Mouse (Mus musculus): ENCODE results near the gene Gpr87.
A peak's percentile ranks its signal among the peaks of the same experiment; 100 is the strongest.
"Not testable (repeated sequence)": the region's sequence is repeated elsewhere in the genome, so short reads cannot be mapped to it uniquely, and the experiment has no call there.

Gpr87 gene

DNA sequence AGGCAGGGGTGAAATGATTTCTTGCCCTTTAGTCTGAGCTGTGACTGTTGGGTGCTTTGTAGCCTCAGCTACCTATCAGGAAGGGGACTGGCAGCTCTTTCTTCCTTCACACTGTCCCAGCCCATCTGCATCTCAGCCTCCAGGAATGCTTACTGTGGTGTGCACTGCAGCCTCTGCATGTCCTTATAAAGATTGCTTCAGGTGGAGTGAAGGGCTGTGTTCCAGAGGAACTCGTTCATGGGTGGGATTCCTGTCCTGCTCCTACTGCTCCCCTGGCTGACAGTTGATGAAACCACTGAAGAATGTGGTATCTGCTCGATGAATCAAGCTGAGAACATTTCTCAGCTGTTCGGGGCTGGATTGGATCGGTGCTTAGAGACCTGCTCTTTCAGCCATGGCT is 7.6 kb downstream of the Gpr87 start:
- no peak for DNase-seq (ENCODE audit: low spot score in 2 of 2)

DNA sequence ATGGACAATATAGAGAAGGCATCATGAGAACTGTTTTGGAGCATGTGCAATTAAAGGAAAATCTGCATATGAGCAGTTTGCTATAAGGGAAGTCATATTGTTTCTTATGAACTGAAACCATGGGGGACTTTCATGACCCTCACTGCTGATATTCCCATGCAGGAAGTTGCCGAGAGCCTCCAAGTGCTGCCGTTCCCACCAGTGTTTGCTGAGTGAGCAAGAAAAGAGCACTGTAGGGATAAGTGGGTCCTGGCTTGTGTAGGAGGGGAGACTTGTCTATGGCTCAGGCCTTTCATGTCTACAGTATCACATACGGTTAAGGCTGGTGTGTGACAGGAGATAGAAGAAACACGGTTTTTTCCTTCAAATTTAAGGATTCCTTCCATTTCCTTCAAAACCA is 9.2 kb downstream of the Gpr87 start:
- no peak for DNase-seq (ENCODE audit: low spot score in 2 of 2)

DNA sequence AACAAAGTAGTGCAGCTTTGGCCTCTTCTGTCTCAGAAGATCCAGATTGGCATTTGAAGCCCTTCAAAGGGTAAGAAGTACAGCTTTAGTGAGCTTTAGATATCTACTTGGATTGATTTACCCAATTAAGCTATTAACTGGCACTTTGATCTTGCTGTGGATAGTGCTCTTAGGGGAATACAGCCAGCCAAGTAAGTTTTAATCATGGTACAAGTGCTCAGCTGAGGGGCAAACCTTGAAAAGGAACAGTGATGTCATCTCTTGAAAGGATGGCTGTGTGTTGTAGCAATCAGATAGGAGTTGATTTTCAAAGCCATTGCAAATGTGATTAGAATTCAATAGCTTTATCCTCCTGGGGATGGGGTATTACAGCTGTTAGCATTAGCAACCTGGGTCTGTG is 12.8 kb downstream of the Gpr87 start:
- DNase-seq (ENCODE audit: low spot score in 2 of 2), result no peak

DNA sequence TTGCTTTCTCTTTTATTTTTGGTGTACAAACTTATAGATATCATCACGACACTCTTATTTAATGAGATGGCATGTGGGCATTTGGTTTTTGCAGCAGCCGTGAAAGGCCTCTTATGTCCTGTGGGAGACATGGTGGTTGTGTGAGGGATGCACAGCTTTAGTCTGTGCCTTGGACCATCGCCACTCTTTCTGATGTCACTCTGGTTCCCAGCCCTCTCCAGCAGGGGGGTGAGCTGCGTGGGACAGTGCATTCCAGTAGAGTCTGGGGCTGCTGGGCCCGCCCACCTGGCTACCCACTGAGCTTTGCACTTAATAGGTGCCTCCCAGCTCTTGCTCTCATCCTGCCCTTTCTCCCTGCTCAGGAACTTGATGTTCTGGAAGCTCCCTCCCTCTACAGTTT is 13.8 kb downstream of the Gpr87 start:
- DNase-seq (ENCODE audit: low spot score in 2 of 2), result no peak

DNA sequence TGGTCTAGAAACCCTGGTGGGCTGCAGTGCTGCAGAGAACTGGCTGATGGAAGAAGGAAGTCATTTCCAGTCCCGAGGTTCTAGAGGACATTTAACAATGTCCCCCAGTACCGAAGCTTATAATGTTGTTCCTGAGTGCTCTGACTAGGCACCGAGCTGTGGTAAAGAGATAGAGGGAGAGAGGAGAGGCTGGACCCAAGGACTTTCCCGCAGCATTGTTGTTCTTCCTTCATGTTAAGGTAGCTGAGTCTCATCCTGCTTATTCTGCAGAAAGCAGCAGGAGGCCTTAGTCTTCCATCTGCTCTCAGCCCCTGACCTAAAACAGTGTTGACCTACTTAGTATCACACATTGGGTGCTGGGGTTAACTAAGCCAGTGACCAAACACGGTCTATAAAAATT is 18.0 kb downstream of the Gpr87 start:
- no peak for DNase-seq (ENCODE audit: low spot score in 2 of 2)

DNA sequence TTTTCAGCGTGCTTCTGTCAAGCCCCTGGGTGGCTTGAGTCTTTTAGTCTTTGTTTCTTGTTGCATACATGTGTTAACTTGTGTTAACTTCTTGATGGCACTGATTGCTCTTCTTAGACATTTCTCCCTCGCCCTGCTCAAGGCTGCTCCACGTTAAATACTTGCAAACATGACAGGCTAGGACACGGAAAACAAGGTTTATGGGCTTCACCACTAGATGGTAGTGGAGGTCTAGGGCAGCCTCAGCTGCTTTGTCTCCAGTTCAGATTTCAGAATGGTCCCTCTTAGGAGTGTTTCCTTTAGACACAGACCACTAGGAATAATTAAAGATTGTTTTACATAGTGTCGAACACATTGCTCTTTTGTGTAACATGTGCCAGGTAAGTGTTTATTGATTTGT is 19.7 kb downstream of the Gpr87 start:
- DNase-seq (ENCODE audit: low spot score in 2 of 2), result peak in 1 of 2 experiments; percentile 66

DNA sequence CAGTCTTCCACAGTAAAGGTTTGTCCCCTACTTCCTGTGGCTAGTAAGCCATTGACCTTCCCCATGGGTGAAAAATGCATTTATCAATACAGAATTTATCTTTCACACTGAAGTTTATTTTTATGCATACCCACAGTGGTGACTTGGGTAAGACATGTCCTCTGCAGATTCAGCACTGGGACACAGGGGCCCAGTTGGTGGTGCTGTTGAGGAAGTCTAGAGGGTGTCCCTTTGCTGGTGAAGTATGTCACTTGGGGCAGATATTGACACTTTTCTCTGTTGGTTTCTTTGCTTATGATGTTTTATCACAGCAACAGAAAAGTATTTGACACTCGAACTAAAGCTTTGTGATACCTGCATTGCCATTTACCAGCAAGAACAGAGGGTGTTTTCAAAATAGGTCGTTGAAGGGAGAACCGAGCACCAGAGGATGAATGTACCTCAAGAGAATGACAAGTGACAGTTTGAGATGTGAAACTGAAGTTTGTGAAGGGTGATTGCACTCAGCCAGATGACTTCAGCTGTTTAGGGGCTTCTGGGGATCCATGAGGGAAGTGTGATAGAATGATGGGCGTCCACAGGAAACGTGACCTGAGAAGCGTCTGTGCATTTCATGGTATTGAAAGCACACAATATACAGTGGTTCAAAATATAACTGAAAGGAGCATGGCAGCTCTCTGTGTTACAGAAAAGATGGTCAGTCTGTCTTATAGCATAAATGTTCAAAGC is 20.3 kb downstream of the Gpr87 start:
- DNase-seq (ENCODE audit: low spot score in 2 of 2), result no peak

DNA sequence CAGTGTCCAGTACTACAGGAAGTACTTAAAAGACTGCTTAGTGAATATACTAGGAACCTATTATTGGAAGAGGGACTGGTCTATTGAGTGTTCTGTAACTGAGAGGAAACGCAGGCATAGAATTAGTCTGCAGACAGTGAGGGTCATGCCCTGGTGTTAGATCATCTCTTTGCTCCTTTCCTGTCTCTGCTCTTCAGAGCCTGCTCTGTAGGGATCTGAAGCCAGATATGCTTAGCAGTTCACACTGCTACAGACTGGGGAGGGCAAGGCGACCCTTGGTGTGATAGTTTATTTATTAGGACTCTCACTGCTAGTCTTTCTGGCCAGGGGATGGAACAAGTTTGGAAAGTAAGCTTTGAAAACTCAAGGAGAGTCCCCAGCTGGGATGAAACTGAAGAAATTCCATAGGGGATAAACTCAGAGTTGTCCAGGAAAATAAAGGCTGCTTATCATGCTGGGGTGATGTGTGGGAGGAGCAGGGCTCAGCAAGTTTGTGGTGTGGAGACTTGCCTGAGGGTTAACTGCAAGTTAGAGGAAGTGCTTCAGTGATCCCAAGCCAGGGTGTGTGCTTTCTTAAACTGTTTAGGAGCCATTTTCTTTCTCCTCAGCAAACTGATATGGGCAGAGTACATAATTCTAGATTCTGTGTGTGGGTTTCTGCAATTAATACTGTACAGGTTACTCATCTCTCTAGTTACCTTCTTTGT is 24.8 kb downstream of the Gpr87 start:
- DNase-seq (ENCODE audit: low spot score in 2 of 2), result no peak

DNA sequence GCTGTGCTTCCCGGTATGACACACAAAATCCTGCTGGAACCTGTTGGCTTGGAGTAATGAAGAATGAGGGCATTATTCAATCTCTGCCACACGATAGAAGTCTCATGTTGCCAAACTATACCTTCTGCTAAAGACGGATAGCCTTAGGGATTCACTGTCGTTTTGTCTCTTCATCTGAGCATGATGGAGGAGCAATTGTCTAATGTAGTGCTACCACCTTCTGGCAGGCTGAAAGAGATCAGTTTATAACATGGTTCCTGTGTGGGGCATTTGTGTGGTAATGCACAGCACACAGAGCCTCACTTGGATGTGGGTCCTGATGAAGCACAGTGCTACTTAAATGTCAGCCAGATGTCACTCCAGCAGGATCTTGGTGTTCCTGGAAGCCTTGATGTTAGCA is 25.7 kb downstream of the Gpr87 start:
- no peak for DNase-seq (ENCODE audit: low spot score in 2 of 2)

DNA sequence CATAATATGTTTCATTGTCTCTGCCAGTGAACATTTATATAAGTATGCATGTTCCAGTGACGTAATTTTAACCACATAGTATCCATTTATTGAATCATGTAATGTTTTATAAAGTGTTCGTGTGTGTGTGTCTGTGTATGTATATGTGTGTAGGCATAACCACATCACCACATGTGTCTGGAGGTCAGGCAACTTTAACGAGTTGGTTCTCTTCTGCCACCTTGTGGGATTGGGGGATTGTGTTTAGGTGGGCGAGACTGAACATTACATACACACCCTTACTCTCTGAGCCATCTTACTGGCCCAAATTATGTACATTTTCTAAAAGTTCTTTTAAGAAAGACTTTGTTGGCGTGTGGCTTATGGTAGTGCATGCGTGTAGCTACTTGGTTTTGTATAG is 26.4 kb downstream of the Gpr87 start:
- DNase-seq (ENCODE audit: low spot score in 2 of 2), result no peak

DNA sequence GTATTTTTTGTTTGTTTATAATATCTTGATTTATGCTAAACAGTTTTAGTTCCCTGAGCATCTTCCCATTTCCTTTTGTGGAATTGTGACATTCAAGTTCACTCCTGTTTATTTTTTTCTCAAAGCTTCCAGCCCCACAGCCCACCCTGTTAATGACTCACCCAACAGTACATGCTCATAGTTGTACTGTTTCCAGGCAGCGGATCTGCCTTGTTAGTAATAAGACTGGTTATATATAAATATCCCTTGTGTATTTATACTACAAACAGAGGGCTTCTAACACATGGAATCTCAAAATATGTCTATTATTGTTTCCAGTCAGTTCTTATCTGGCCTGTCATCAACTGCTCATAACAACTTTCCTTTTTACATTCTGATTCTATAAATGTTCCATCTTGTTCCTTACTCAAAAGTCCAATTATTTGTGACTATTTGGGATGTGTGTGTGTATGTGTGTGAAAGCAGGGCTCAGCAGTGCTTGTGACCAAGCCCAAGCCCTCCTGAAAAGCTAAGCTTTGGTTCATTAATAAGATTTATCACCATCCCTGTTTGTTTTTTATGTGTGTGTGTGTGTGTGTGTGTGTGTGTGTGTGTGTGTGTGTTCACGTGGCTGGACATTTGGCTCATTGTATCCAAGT is 27.4 kb downstream of the Gpr87 start:
- DNase-seq (ENCODE audit: low spot score in 2 of 2), result no peak

DNA sequence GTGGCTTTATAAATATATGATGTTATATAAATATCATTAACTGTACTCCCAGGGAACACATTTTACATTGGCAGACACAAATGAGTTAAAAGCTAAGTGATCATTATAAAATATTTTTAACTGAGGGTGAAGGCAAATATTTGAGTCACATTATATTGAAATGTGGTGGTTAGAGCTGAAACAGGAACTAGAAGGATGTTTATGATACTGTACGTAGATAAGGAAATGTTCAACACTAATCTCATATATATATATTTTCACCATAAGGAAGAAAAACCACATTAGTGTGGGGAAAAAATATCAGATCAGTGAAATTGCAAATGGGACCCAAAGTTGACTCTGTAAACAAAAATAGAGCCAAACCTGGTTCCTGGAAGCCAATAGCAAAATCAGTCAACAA is 34.4 kb downstream of the Gpr87 start:
- no peak for DNase-seq (ENCODE audit: low spot score in 2 of 2)

DNA sequence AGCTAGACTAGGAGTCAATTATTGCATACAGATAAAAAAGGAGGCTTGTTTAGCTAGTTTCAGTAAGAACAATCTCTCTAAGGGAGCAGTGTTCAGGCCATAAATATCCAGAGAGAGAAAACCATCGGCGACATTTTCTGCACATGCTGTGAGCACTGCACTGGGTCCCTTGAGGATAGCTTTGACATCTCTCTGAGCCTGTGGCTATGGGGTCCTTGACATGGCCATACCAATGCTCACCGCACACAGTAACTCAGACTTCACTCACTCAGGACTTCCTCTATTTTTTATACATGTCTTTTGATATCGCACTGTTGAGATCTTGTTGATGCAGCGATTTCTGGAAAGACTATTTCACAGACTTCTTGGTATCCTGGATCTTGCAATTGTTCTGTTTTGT is 37.9 kb downstream of the Gpr87 start:
- no peak for DNase-seq (ENCODE audit: low spot score in 2 of 2)

DNA sequence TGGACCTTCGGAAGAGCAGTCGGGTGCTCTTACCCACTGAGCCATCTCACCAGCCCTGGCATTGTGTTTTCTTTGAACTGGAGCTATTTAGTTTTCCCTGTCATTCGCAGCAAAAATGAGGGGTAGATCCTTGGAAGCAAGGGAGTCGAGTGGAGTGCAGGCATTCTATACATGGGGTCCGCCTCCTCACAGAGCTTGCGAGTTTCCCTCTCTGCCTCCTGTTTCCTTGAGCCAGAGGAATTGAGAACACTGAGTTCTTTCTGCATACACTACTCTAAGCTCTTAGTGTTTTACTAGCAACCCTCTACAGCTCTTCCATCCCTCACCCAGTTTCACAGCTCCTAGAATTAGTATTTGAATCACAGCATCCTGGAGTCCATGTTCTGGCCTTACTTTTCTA is 39.5 kb downstream of the Gpr87 start:
- peak; percentile 21 to 25 for DNase-seq (ENCODE audit: low spot score in 2 of 2)

DNA sequence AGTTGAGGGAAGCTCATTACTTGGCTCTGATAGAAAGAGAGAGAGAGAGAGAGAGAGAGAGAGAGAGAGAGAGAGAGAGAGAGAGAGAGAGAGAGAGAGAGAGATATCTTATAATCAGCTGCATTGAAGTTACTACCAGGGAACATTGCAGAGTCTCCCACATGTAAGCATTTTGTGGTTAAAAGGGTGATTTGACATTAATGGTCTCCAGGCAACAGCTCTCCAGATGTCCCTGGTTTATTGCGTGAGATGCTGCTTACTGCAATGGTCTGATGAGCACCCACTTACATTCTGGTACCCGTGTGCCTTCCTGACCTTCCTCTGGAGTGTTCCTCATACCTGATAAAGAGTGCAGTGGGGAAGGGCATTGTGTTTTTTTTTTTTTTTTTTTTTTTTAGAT is 40.0 kb downstream of the Gpr87 start:
- DNase-seq (ENCODE audit: low spot score in 2 of 2), result no peak

DNA sequence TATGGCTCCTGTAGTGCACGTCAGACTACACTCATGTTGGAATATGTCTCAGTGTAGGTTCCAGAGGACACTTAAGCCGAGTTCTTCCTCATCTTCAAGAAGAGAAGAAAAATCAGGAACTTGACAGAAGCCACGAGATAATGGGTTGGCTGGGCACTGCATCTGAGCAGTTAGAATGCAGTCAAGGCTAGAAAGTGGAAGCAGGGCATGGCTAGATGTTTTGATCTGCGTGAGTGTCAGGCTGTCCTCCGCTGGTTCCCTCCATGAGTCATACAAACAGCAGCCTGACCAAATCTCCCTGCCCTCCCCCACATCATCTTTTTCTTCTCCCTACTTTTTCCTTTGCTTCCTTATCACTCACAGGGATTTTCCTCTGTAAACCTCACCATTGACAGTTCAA is 41.5 kb downstream of the Gpr87 start, which contains the start of gene P2ry14:
Gene P2ry14, minus strand, starts transcription at position 195 of the 400 bp plus-strand sequence.
- DNase-seq (ENCODE audit: low spot score in 2 of 2), result no peak

DNA sequence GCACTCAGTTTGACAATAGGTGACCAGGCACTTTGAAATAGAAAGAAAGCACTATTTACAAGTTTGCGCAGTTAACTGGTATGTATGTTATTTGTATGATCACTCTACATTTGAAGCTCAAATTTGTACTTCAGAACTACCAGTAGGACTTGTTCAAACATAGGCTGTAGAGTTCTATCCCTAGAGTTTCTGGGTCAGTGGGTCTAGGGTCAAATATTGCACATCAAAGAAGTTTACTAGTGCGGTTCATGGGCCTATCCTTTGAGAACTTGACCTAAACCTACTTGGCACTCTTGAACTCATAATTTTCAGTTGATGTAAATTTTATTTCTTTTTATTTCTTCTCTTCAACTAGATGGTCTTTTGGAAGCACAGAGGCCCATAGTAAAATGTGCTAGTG is 44.3 kb downstream of the Gpr87 start:
- DNase-seq (ENCODE audit: low spot score in 2 of 2), result no peak

DNA sequence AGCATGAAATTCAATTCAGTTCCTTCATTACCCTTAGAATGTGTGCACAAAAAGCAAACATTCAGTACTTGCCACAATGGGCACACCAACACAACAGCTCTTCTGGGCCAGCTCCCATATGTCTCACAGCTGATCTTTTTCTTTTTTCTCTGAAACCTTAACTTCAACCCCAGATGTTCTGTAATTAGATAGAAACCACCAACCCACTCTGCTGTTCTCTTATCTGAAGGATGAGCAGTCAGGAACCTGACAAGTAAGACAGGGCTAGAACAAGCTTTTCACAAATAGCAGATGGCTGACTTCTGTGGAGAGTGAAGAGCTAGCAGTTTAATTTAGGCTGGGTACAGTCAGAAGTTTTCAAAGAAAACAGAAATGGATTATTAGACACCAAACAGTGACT is 45.3 kb downstream of the Gpr87 start:
- no peak for DNase-seq (ENCODE audit: low spot score in 2 of 2)

DNA sequence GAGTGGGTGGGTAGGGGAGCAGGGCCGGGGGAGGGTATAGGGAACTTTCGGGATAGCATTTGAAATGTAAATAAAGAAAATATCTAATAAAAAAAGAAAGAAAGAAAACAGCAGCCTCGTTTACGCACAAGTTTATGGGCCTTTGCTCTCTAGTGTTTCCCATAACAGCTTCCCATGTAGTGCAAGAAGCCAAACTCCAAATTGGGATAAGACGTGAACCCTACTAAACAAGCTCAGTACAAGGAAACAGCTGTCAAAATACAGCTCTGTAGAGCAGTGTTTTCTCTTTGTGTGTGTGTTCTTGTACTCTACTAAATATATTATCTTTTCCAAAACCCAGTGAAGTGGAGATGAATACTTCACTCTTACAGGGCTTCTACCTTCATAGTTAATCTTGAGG is 49.7 kb downstream of the Gpr87 start:
- no peak for DNase-seq (ENCODE audit: low spot score in 2 of 2)

DNA sequence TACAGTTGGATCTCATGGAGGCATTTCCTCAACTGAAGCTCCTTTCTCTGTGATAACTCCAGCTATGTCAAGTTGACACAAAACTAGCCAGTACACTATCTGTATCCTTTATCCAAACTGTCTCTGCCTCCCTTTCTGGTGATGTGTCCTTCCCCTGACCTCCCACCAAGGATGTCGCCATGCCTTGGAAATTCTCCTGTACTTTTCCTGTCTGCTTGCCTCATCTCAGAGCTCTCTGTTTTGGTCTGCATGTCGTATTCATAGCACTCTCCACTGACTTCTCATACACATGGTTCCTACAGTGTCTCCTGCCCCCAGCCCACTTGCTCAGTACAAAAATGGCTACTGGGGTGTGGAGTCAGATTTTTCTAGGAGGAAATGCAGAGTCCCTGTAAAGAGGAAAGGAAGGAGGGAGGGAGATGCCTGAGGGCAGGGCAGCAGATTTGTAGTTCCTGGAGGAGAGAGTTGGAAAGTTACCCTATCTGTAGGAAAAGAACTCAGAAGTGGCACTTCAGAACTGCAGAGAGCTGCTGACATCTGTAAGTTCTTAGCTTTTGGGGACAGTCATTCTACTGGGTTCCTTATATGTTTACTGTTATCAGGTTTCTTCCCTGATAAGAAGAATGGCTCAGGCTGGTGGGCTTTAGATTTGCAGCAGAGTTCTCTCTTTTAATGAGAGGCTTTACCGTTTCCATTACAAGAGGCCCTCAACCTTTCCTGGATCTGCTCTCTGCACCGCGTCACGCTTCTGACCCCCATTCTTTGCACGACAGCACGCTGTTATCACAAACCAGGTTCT is 53.2 kb downstream of the Gpr87 start:
- no peak for DNase-seq (ENCODE audit: low spot score in 2 of 2)

DNA sequence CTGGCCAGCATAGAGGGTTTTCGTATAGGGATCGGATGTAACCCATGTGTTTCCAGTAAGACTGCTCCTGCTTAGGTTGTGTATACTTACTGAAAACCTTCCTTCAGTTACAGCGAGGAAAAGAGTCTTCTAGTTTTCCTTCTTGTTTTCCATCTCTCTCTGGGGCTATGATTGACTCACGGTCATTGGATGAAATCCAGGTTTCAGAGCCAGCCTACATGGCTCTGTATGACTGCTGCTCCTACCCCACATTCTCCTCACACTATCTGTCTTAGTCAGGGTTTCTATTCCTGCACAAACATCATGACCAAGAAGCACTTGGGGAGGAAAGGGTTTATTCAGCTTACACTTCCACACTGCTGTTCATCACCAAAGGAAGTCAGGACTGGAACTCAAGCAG is 54.0 kb downstream of the Gpr87 start:
- not testable (repeated sequence) for DNase-seq (ENCODE audit: low spot score in 2 of 2)

DNA sequence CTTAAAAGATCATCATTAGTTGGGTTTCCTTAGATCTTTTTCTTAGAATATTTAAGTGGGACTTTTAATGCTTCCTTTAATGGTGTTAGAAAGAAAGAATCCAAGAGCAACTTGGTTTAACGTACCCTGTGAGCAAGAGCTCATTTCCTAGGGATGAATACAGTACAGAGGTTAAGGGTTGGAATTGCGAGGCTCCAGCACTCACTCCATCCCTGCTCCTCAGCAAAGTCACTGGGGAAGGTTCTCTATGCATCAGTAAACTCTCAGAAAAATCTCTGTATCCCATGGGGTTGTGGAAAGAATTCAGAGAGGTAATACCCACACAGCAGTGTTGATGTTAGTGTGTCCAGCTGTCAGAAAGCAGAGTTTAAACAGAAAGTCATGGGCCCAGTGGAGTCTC is 54.8 kb downstream of the Gpr87 start:
- no peak for DNase-seq (ENCODE audit: low spot score in 2 of 2)

Measured in left cerebral cortex, adult 9 months (tissue).